Mouse (Mus musculus): ENCODE measurements around the gene Mpped1.

Mpped1 gene

GRCm38 (mm10) chr15:83779387-83779786 is at the start of gene Mpped1:
Gene Mpped1, plus strand, starts transcription at chr15:83779467.
- no peak for DNase-seq

- DNase-seq: no peak
These were observed 38.4 kb upstream of the Mpped1 start for GRCm38 (mm10) chr15:83740676-83741422.

GRCm38 (mm10) chr15:83742018-83742417 is 37.2 kb upstream of the Mpped1 start:
- no peak for DNase-seq

GRCm38 (mm10) chr15:83746311-83746710 is 33.0 kb upstream of the Mpped1 start:
- DNase-seq: no peak

- no peak for DNase-seq
These were observed 30.3 kb upstream of the Mpped1 start for GRCm38 (mm10) chr15:83748986-83749385.

GRCm38 (mm10) chr15:83749436-83749835 is 29.8 kb upstream of the Mpped1 start:
- DNase-seq: no peak

GRCm38 (mm10) chr15:83756742-83757141 is 22.5 kb upstream of the Mpped1 start:
- DNase-seq: no peak

GRCm38 (mm10) chr15:83758958-83759357 is 20.3 kb upstream of the Mpped1 start:
- no peak for DNase-seq

GRCm38 (mm10) chr15:83760683-83761082 is 18.6 kb upstream of the Mpped1 start:
- peak; percentile 34 for DNase-seq

- DNase-seq: no peak
These were observed 17.8 kb upstream of the Mpped1 start for GRCm38 (mm10) chr15:83761512-83761911.

GRCm38 (mm10) chr15:83765388-83766029 is 13.8 kb upstream of the Mpped1 start:
- no peak for DNase-seq

GRCm38 (mm10) chr15:83771346-83772053 is 7.8 kb upstream of the Mpped1 start:
- no peak for DNase-seq

- DNase-seq: peak; percentile 19
These were observed 6.8 kb upstream of the Mpped1 start for GRCm38 (mm10) chr15:83772460-83772859.

GRCm38 (mm10) chr15:83772953-83773352 is 6.3 kb upstream of the Mpped1 start:
- peak; percentile 6 for DNase-seq

- DNase-seq: no peak
These were observed 4.3 kb upstream of the Mpped1 start for GRCm38 (mm10) chr15:83774922-83775321.

GRCm38 (mm10) chr15:83776265-83777000 is 2.8 kb upstream of the Mpped1 start:
- DNase-seq: no peak

- peak; percentile 5 for DNase-seq
These were observed 1.8 kb upstream of the Mpped1 start for GRCm38 (mm10) chr15:83777476-83777875.

GRCm38 (mm10) chr15:83779855-83780740 is 831 bp downstream of the Mpped1 start:
- no peak for DNase-seq

- DNase-seq: no peak
These were observed 2.0 kb downstream of the Mpped1 start for GRCm38 (mm10) chr15:83781304-83781703.

- DNase-seq: no peak
These were observed 3.0 kb downstream of the Mpped1 start for GRCm38 (mm10) chr15:83782284-83782683.

GRCm38 (mm10) chr15:83784772-83785171 is 5.5 kb downstream of the Mpped1 start:
- DNase-seq: no peak

GRCm38 (mm10) chr15:83789046-83789445 is 9.8 kb downstream of the Mpped1 start:
- DNase-seq: no peak
